Mouse (Mus musculus) fat pad, adult 2 months (tissue): ENCODE results near the gene Rnf130.

ENCODE experiments used
- DNase-seq: peaks from one replicate; pipeline ENCODE4 v3.0.0-alpha.2; 2011; ENCODE audit warnings: low read depth, low spot score; ENCODE audit errors: extremely low read depth

Rnf130 gene

DNA sequence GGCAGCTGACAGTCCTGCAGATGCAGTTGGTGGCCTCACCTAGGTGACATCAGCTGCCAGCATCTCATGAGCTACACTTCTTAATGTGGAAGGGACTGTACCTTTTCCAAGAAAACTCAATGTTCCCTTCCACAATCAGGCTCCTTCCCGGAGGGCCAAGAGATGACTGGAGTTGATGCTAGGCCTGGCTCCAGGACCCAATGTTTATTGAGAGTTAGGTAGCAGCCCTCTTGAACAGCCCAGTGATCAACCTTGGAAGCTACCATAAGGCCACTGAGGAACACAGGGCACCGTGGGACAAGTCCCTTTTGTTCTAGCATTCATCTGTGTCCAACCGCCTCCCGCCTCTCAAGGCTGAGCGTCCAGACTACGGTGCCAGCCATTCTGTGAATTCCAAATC, 107.1 kb downstream of the Rnf130 start:
- no peak for DNase-seq

DNA sequence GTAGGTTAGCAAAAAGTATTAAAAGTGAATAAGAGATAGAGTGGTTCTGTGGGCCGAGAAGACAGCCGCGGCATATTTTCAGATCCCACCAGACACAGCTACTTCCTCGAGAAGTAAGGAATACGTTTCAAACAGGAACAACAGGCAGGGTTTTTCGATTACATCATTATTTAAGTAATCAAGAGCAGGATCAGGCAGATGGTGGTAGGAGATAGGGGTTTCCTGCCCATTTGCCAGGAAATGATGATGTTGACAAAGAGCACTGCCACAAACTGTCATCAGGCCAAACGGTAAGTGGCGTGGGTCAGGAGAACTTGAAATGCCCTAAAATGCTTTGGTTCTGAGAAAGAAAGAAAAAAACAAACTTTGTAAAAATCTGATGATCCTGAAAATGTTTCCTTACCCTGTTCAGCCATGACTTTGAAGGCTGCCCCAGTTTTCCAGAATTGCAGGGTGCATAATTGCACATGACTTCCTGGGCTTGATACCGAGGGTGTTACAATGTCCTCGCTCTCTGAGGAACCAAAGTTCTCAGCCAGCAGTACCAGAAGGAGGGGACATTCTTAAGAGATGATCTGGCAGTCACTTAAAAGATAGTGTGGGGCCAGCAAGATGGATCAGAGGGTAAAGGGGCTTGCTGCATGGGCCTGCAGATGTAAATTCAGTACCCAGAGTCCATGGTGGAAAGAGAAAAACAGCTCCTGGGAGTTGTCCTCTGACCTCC, 109.2 kb downstream of the Rnf130 start:
- no peak for DNase-seq

DNA sequence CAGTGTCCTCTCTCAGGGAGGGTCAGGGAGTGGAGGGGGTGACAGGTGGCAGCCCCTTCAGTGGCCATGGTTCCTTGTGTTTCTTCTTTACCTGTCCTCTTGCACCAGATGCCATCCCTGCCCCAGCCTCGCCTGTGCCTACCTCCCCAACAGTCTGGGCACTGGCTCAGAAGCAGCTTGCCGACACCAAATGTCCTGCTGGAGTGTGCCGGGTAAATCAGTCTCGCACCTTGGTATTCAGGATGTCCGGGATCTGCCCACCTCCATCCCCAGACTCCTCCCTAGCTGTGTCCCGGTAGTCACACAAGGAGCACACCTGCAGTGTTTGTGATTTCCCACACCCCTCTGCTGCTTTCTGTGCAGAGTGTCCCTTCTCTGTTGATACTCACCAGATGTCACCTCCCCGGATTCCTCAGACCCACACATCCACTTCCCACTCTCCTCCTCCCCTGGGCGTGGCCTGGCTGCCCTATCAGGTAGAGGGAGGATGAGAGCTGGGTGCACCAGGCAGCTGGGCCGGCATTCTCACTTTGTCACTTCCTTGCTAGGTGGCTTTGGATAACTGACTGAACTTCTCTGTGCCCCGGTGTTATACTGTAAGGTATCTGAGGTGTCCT, 113.2 kb downstream of the Rnf130 start:
- DNase-seq = no peak

DNA sequence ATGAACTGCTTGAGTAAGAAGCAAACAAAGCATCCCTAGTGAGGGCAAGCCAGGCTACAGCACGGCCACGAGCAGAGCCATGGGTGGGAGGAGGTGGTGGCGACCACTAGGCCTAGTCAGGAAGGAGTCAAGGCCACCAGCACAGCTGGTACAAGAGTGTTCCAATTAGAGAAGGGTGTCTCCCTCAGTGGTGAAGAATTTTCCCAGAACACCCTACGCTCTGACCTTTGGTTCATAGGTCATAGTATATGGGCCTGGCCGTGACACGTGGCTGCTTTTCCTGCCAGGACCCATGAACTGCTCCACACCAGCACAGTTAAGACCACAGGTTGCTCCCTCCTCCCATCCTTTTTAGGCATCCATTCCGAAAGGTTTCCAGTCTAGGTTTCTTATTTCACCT, 114.4 kb downstream of the Rnf130 start:
- no peak for DNase-seq

DNA sequence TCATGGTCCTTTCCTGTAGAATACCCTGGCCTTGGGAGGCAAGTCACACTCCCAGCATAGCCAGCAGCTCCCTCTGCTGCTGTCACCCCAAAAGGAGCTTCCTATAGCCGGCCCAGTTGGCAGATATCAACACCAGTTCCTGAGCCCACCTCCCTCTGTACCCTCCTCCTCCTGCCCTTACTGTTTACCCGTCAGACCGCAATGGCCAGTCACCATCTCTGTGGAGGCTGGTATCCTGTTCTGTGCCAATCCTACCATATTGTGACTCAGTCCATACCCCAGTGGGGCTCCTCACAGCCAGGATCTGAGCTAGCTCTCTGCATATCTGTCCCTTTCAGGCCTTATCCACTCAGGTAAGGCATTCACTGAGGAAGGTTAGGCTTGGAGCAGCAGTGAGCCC, 120.4 kb downstream of the Rnf130 start:
- DNase-seq = no peak

DNA sequence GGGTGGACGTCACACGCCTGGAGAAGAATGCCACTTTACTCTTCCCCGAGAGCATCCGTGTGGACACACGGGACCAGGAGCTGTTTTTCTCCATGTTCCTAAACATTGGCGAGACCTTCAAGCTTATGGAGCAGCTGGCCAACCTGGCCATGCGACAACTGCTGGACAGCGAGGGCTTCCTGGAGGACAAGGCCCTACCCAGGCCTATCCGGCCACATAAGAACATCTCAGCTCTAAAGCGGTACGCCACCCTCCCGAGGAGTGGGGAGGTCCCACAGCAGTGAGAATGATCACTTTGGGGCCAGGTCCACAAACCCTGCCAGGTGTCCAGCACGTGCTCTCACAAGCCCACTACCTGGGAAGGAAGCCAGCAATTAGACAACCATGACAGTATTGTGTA, 121.0 kb downstream of the Rnf130 start:
- no peak for DNase-seq

DNA sequence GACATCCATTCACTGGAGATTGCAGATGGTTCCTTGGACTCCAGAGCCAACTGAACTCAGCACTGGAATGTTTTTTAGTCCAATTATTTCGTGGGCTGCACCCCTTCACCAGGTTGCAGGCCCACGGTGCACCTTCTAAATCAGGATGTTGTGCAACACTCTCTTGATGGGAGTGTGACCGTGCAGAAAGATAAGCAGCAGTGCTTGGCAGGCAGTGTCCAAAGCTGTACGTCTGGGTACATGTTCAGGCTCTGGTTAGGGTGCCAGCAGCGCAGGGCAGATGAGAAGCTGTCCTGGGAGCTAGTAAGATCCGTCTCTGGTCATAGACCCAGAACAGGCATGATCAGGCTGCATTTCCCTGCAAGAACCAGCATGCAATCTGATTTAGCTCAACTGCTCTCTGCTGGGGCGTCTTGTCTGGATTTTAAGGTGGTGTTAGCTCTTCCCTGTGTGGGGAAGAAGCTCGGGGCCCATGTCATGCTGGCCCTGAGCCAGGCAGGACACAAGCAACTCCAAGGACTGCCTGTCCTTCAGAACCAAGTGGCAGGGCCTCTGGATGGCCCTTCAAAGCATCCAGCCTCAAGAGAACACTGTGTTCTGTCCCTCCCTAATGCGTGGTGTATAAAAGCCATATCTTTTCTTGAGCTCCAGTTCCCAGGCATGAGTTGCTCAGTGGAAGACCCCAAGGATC, 122.3 kb downstream of the Rnf130 start:
- DNase-seq = no peak

DNA sequence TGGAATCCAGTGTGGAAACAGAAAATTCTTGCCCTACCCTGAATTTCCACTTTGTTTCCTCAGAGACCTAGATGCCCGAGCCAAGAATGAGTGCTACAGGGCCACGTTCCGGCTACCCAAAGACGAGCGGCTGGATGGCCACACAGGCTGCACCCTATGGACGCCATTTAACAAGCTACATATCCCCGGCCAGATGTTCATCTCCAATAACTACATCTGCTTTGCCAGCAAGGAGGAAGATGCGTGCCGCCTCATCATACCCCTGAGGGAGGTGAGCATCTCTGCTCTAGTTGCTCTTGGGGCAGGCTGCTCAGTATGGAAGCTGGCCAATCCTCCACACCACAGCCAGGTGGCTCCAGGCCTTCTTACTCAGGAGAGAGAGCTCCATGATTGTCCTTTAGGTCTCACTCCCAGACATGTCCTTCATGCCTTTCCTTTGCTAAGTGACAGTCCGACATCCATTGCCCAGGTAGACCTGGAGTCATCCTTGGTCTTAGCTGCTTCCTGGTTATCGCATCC, 122.9 kb downstream of the Rnf130 start:
- DNase-seq = no peak

DNA sequence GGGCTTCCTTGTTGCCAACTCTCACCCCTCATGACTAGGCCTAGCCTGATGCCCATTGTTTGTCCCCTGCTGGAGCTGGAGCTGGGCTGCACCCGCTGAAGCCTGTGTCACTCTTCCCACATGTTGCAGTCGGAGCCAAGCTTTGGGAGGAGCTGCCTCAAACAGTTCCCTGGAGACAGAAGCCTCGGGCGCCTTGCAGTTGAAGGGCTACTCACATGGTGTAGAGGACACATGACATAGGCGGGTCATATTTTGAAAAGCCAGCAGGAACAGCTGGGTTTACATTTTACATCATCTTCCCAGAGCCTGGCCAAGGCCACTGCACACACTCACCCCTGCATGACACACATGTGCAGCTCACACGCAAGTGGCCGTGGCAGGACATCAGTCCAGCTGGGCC, 124.1 kb downstream of the Rnf130 start:
- no peak for DNase-seq

DNA sequence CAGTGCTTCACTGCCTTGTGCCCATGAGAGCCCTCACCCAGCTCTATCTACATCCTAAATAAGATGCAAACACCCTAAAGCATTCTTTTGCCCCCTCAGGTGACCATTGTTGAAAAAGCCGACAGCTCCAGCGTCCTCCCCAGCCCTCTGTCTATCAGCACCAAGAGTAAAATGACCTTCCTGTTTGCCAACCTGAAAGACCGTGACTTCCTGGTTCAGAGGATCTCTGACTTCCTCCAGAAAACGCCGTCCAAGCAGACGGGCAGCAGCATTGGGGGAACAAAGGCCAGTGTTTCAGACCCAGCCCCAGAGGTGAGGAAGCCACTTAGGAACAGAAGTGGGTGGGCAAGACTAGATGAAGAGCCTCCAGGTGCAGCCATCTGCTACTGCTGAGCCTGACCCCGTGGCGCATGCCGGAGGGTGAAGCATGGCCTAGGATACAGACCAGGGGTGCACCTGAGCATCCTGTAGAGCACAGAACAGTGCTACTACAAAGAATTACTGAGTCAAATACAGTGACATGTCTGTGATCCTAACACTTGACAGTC, 124.5 kb downstream of the Rnf130 start:
- DNase-seq = no peak

DNA sequence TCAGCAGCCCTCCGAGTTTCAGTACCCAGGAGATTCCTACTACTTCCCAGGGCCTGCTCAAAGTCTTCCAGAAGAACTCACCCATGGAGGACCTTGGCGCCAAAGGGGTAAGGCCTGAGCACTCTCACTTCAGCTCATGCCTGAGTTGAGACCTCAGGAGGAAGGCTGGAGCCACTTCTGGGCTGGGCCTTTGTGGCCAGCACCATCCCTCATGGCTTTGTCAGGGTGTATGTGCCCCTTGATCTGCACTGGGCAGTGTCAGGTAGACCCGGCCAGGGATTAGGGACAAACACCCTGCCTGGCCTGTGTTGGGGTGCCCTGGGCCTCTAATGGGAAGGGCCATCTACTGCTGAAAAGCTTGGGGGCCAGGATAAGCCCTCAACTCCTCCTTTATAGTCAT, 126.2 kb downstream of the Rnf130 start:
- no peak for DNase-seq

DNA sequence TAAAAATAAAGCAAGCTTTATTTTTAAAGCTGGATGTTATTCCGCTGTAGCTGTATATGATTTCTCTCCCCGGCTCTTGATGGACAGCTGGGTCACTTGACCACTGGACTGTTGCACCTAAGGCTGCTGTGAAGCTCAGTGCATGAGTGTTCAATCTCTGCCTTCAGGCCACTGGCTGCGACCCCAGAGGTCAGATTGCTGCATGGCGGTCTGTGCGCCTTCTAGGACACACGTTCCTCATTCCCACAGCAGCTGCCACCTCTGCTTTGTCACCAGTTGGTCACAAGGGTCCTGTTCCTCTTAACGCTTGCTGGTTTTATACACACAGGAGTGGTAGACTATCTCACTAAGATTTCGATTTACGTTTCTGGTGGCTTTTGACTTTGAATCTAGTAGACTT, 129.0 kb downstream of the Rnf130 start:
- DNase-seq = no peak
